Mouse (Mus musculus) testis, adult 2 months (tissue): ENCODE measurements at regions not wholly inside any gene's neighbourhood (a gene's known extent, or its start where the extent isn't known, plus 50 kb on each side); places are given as distances from the start of the nearest gene placed in this dataset.
"Not testable (repeated sequence)": the region's sequence is repeated elsewhere in the genome, so short reads cannot be mapped to it uniquely, and the experiment has no call there.

Experiments
- H3K27ac ChIP-seq: fragments of 200-500 bp; 2 replicates; pipeline ENCODE4 v1.5.1; 2012; ENCODE audit warnings: low read depth, low read length; ENCODE audit not compliant: control insufficient read depth, insufficient read depth
- H3K27me3 ChIP-seq: fragments of 200-500 bp; 2 replicates; pipeline ENCODE4 v1.6.1; 2012; ENCODE audit warnings: mild to moderate bottlenecking, low read length, moderate library complexity; ENCODE audit not compliant: control insufficient read depth, insufficient read depth
- H3K36me3 ChIP-seq: fragments of 200-500 bp; 2 replicates; pipeline ENCODE4 v1.6.1; 2012; ENCODE audit warnings: mild to moderate bottlenecking, low read length; ENCODE audit not compliant: control insufficient read depth, insufficient read depth
- H3K4me1 ChIP-seq: fragments of 200-500 bp; 2 replicates; pipeline ENCODE4 v1.6.1; 2012; ENCODE audit warnings: low read length; ENCODE audit not compliant: control insufficient read depth, insufficient read depth
- H3K4me3 ChIP-seq: fragments of 200-500 bp; 2 replicates; pipeline ENCODE4 v1.5.1; 2012; ENCODE audit warnings: low read depth, mild to moderate bottlenecking, low read length, moderate library complexity, mixed read lengths; ENCODE audit not compliant: control insufficient read depth
- CTCF ChIP-seq: fragments of 200-500 bp; IDR thresholded peaks from 2 replicates; pipeline ENCODE4 v1.5.1; 2012; ENCODE audit warnings: low read depth, mild to moderate bottlenecking, inconsistent platforms, low read length, moderate library complexity; ENCODE audit not compliant: control insufficient read depth, insufficient read depth, insufficient replicate concordance
- POLR2A ChIP-seq: fragments of 200-500 bp; IDR thresholded peaks from 2 replicates; pipeline ENCODE4 v1.6.1; 2012; ENCODE audit warnings: low read depth, mild to moderate bottlenecking, inconsistent platforms, low read length, moderate library complexity; ENCODE audit not compliant: control insufficient read depth

DNA sequence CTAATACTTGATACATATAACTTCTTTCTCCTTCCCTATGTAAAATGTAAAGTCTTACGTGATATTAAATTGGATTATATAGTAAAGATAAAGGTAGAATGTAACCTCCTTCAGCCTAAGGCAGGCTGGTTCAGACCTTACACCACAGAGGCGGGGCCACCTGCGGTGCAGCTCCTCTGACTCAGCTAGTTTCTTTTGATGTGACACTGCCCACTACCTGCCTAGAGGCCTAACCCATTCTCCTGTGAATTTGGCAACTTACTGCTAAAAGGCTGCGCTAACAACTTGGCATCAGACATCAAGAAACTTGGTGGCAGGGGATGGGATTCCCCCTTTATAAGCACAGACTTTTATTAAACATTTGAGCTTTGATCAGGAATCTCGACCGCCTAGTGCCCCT is 74.5 kb downstream of the Aasdhppt start:
- H3K4me1 ChIP-seq = no peaks in the 10 kb centered on the region
- no peaks in the 10 kb centered on the region for H3K27me3 ChIP-seq
- H3K36me3 ChIP-seq = no peaks in the 10 kb centered on the region
- H3K27ac ChIP-seq = no peak overlapping the region
- H3K4me3 ChIP-seq = no peak overlapping the region
- TF ChIP-seq POLR2A (no peak), CTCF (no peak)

DNA sequence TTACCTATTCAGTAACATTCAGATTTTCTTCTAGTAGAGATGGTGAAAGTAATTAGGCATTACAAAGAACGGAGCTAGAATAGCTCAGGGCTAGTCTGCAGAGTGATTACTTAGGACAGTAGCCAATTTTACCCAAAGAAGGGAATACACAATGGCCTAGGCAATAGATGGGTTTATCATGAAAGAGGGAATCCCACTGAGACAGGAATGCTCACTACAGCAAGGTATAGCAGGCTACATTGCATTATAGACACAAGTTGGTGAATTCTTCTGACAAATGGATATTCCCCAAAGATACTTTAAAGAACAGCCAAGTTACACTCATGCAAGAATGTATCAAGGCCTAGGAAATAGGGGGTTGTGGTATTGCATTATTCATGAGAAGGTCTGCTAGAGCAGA is 94.7 kb downstream of the Aasdhppt start:
- H3K27me3 ChIP-seq, H3K4me1 ChIP-seq, H3K4me3 ChIP-seq, H3K27ac ChIP-seq, H3K36me3 ChIP-seq: not testable (repeated sequence)

- no peaks in the 10 kb centered on the region for H3K4me1 ChIP-seq
- no peak for TF ChIP-seq CTCF
- TF ChIP-seq POLR2A = no peak
- no peaks in the 10 kb centered on the region for H3K27me3 ChIP-seq
- no peak overlapping the region; the same call in 1 of the 2 replicates for H3K27ac ChIP-seq
- H3K36me3 ChIP-seq = no peaks in the 10 kb centered on the region
- no peak overlapping the region for H3K4me3 ChIP-seq
Measured at GRCm38 (mm10) chr9:4209987-4210476, 99.2 kb downstream of the Aasdhppt start.

GRCm38 (mm10) chr9:4192737-4193136 is 116.5 kb downstream of the Aasdhppt start:
- not testable (repeated sequence) for H3K36me3 ChIP-seq, H3K27ac ChIP-seq

GRCm38 (mm10) chr9:4156011-4156410 is 153.3 kb downstream of the Aasdhppt start:
- H3K27me3 ChIP-seq, H3K4me3 ChIP-seq, H3K36me3 ChIP-seq, H3K4me1 ChIP-seq, H3K27ac ChIP-seq: not testable (repeated sequence)

More at GRCm38 (mm10) chr9:4192737-4193136, 116.5 kb downstream of the Aasdhppt start:
- H3K27me3 ChIP-seq, H3K4me1 ChIP-seq, H3K4me3 ChIP-seq: not testable (repeated sequence)

DNA sequence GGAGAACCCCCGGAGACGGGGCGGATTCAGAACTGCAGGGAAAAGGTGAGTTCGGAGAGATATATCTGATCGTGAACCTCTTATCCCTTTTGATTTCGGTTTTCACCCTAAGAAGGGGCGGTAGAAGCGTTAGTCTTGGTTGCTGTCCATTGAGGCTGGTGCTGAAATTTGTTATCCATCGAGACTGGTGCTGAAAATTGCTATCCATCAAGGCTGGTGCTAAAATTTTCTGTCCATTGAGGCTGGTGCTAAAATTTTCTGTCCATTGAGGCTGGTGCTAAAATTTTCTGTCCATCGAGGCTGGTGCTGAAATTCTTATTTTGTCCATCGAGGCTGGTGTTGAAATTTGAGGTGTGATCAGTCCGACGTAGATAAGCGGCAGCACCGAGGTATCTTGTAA is 170.4 kb downstream of the Aasdhppt start:
- not testable (repeated sequence) for H3K27me3 ChIP-seq, H3K27ac ChIP-seq, H3K4me1 ChIP-seq, H3K4me3 ChIP-seq, H3K36me3 ChIP-seq

- TF ChIP-seq POLR2A (no peak), CTCF (no peak)
- Histone ChIP-seq H3K27ac (no peak overlapping the region), H3K4me1 (no peaks in the 10 kb centered on the region), H3K4me3 (no peak overlapping the region), H3K27me3 (no peaks in the 10 kb centered on the region), H3K36me3 (no peaks in the 10 kb centered on the region)
Measured at GRCm38 (mm10) chr9:4092518-4092917, 216.8 kb downstream of the Aasdhppt start.

GRCm38 (mm10) chr9:4082668-4083067 is 226.6 kb downstream of the Aasdhppt start:
- not testable (repeated sequence) for H3K27ac ChIP-seq, H3K4me3 ChIP-seq, H3K27me3 ChIP-seq, H3K36me3 ChIP-seq, H3K4me1 ChIP-seq

DNA sequence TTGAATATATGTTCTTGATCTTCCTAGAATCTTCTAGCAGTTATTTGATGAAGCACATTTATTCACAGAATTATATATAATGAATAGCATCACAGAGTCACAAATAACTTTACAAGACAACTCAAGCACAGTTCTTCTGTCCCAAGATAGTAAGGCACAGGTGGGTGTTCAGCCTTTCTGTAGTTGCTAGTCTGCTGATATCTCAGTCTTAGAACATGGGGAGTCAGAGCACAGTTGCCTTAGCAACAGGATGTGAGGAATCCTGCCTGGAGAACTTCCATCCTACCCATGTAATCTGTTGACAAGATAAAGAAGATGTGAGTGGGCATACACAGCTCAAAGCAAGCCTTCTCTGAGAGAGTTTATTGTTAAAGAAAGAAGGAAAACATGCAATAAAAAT is 248.2 kb downstream of the Aasdhppt start:
- no peaks in the 10 kb centered on the region for H3K36me3 ChIP-seq
- H3K4me1 ChIP-seq = no peaks in the 10 kb centered on the region
- no peak overlapping the region for H3K27ac ChIP-seq
- H3K4me3 ChIP-seq = no peak overlapping the region
- H3K27me3 ChIP-seq = no peaks in the 10 kb centered on the region
- TF ChIP-seq POLR2A (no peak), CTCF (no peak)
